Mouse (Mus musculus) retina, postnatal 1 day (tissue): Measurements from ENCODE around the gene A130010J15Rik.

Experiments used
- DNase-seq: peaks from one replicate; pipeline ENCODE4 v3.0.0-alpha.2; 2012

A130010J15Rik gene

GRCm38 (mm10) chr1:193156316-193157110 lies 11.3 kb upstream of the A130010J15Rik start:
- no peak for DNase-seq

GRCm38 (mm10) chr1:193157111-193157492 lies 10.7 kb upstream of the A130010J15Rik start:
- DNase-seq = no peak

- no peak for DNase-seq
Measured at GRCm38 (mm10) chr1:193159163-193159562, 8.7 kb upstream of the A130010J15Rik start.

GRCm38 (mm10) chr1:193159613-193160012 lies 8.2 kb upstream of the A130010J15Rik start:
- no peak for DNase-seq

- peak; percentile 62 for DNase-seq
Measured at GRCm38 (mm10) chr1:193160317-193161032, 7.4 kb upstream of the A130010J15Rik start.

- no peak for DNase-seq
Measured at GRCm38 (mm10) chr1:193169228-193169627, 1.4 kb downstream of the A130010J15Rik start.

GRCm38 (mm10) chr1:193169856-193170255 lies 2.0 kb downstream of the A130010J15Rik start:
- no peak for DNase-seq

- DNase-seq = peak; percentile 99
Measured at GRCm38 (mm10) chr1:193172991-193173809, 5.4 kb downstream of the A130010J15Rik start.

- no peak for DNase-seq
Measured at GRCm38 (mm10) chr1:193173810-193174129, 5.9 kb downstream of the A130010J15Rik start.

- DNase-seq = no peak
Measured at GRCm38 (mm10) chr1:193174143-193174733, 6.4 kb downstream of the A130010J15Rik start.

GRCm38 (mm10) chr1:193181104-193181503 lies 13.3 kb downstream of the A130010J15Rik start:
- DNase-seq = no peak

GRCm38 (mm10) chr1:193188257-193188656 lies 20.4 kb downstream of the A130010J15Rik start:
- DNase-seq = no peak

GRCm38 (mm10) chr1:193189151-193189621 lies 21.3 kb downstream of the A130010J15Rik start:
- DNase-seq = peak; percentile 35

GRCm38 (mm10) chr1:193189771-193190170 lies 21.9 kb downstream of the A130010J15Rik start:
- DNase-seq = no peak

- DNase-seq = no peak
Measured at GRCm38 (mm10) chr1:193191675-193192283, 23.9 kb downstream of the A130010J15Rik start.

GRCm38 (mm10) chr1:193194416-193195140 lies 26.7 kb downstream of the A130010J15Rik start:
- DNase-seq = no peak

GRCm38 (mm10) chr1:193195169-193195810 lies 27.4 kb downstream of the A130010J15Rik start:
- DNase-seq = no peak

GRCm38 (mm10) chr1:193197494-193198205 lies 29.8 kb downstream of the A130010J15Rik start:
- no peak for DNase-seq

GRCm38 (mm10) chr1:193198312-193198711 lies 30.5 kb downstream of the A130010J15Rik start:
- DNase-seq = no peak

- no peak for DNase-seq
Measured at GRCm38 (mm10) chr1:193200640-193201382, 33.0 kb downstream of the A130010J15Rik start.
